Mouse (Mus musculus) cerebellum, adult 2 months (tissue): ENCODE data around the gene Lin9.

Experiments used
- CTCF ChIP-seq: fragments of 200-500 bp; IDR thresholded peaks from 2 replicates; pipeline ENCODE4 v1.5.1; 2011; ENCODE audit warnings: low read depth, mild to moderate bottlenecking, control low read depth, low read length, moderate library complexity, borderline replicate concordance; ENCODE audit not compliant: insufficient read depth
- POLR2A ChIP-seq: fragments of 200-500 bp; IDR thresholded peaks from 2 replicates; pipeline ENCODE4 v1.6.1; 2011; ENCODE audit warnings: low read length, control low read depth, borderline replicate concordance; ENCODE audit not compliant: insufficient read depth

DNA sequence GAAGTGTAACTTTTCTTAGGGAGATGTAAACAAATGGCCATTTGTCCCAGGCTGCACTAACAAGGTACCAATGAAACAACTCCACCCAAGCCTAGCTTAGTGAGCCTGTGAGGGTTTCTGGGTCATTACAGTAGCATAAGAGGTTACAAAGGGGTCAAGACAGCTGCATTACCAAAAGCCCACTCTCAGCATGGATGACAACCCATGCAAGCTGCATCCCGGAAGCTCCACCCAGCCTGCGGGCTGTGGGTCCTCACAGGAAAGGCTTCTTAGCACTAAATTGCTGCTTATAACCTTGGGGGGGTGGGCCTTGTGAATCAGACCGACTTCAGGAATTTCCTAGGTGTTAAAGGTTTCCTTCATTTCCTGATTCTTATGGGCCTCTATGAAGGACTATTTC lies 34.8 kb upstream of the Lin9 start:
- no peak for TF ChIP-seq CTCF
- TF ChIP-seq POLR2A, result no peak
